Mouse (Mus musculus) duodenum, adult 2 months (tissue): ENCODE measurements around the gene Olfr149. TPM values are rescaled to one million over a fixed set of nuclear protein-coding genes. Genes with fewer than 3 reads are reported as not detected.

ENCODE experiments used
- polyA plus RNA-seq: library from polyadenylated mRNA; depleted of rRNA; stranded (reverse); fragments of >200 nt; gene quantifications from 2 replicates; pipeline ENCODE4 v1.2.3, GENCODE M21; 2012; ENCODE audit warnings: low replicate concordance; rRNA removed

Gene Olfr149
- not detected in 2 replicates for polyA plus RNA-seq

GRCm38 (mm10) chr9:39707017-39707416, at the start of gene Olfr149:
TSS of gene Olfr149 (minus strand) at chr9:39707117.

GRCm38 (mm10) chr9:39745949-39746348, 39.0 kb upstream of the Olfr149 start, which contains the start of gene Olfr967:
TSS of gene Olfr967 (plus strand) at chr9:39746249.

GRCm38 (mm10) chr9:39730678-39731077, 23.8 kb upstream of the Olfr149 start, which contains the start of gene Olfr150:
TSS of gene Olfr150 (plus strand) at chr9:39730978.

GRCm38 (mm10) chr9:39711053-39711452, 4.1 kb upstream of the Olfr149 start, which contains the start of gene Olfr965:
TSS of gene Olfr965 (plus strand) at chr9:39711353.

GRCm38 (mm10) chr9:39666905-39667304, 40.0 kb downstream of the Olfr149 start, which contains the start of gene Olfr963:
TSS of gene Olfr963 (plus strand) at chr9:39667205.

Other genes with a start within 250 kb of the Olfr149 start
- gene Olfr955, start 235.2 kb downstream of the Olfr149 start, polyA plus RNA-seq: not detected in 2 replicates
- gene Olfr44, start 213.1 kb downstream of the Olfr149 start, polyA plus RNA-seq: not detected in 2 replicates
- gene Olfr957, start 191.3 kb downstream of the Olfr149 start, polyA plus RNA-seq: not detected in 2 replicates
- gene Olfr958, start 153.1 kb downstream of the Olfr149 start, polyA plus RNA-seq: not detected in 2 replicates
- not detected in 2 replicates for gene Olfr959, start 131.5 kb downstream of the Olfr149 start, polyA plus RNA-seq
- 0.30 and 1.8 TPM in 2 replicates for gene AW551984, start 102.7 kb downstream of the Olfr149 start, polyA plus RNA-seq
- gene Olfr148, start 96.5 kb downstream of the Olfr149 start, polyA plus RNA-seq: not detected in 2 replicates
- gene Olfr960, start 85.7 kb downstream of the Olfr149 start, polyA plus RNA-seq: not detected in 2 replicates
- not detected in 2 replicates for gene Olfr961, start 62.0 kb downstream of the Olfr149 start, polyA plus RNA-seq
- not detected in 2 replicates for gene Olfr963, start 39.9 kb downstream of the Olfr149 start, polyA plus RNA-seq
- gene Olfr965, start 4.2 kb upstream of the Olfr149 start, polyA plus RNA-seq: not detected in 2 replicates
- gene Olfr150, start 23.9 kb upstream of the Olfr149 start, polyA plus RNA-seq: not detected in 2 replicates
- not detected in 2 replicates for gene Olfr967, start 39.1 kb upstream of the Olfr149 start, polyA plus RNA-seq
- gene Olfr968, start 76.1 kb upstream of the Olfr149 start, polyA plus RNA-seq: not detected in 2 replicates
- not detected in 2 replicates for gene Olfr969, start 83.8 kb upstream of the Olfr149 start, polyA plus RNA-seq
- not detected in 2 replicates for gene Olfr970, start 101.7 kb upstream of the Olfr149 start, polyA plus RNA-seq
- not detected in 2 replicates for gene Olfr971, start 129.8 kb upstream of the Olfr149 start, polyA plus RNA-seq
- not detected in 2 replicates for gene Olfr972, start 159.3 kb upstream of the Olfr149 start, polyA plus RNA-seq
- gene Olfr229, start 200.2 kb upstream of the Olfr149 start, polyA plus RNA-seq: not detected in 2 replicates
- not detected in 2 replicates for gene Olfr974, start 230.4 kb upstream of the Olfr149 start, polyA plus RNA-seq
- not detected in 2 replicates for gene Olfr975, start 244.9 kb upstream of the Olfr149 start, polyA plus RNA-seq